Mouse (Mus musculus): ENCODE measurements around the gene Slc30a2.
"Not testable (repeated sequence)": the region's sequence is repeated elsewhere in the genome, so short reads cannot be mapped to it uniquely, and the experiment has no call there.

The Slc30a2 gene

GRCm38 (mm10) chr4:134343071-134344031 is at the start of gene Slc30a2:
TSS of gene Slc30a2 (plus strand) at chr4:134343181.
- peak; percentile 80 to 90 for DNase-seq (ENCODE audit: inconsistent age in 2 of 2, low spot score in 1 of 2)

- no peak for DNase-seq (ENCODE audit: inconsistent age in 2 of 2, low spot score in 1 of 2)
These were observed 49.3 kb upstream of the Slc30a2 start for GRCm38 (mm10) chr4:134293692-134294163.

- DNase-seq (ENCODE audit: inconsistent age in 2 of 2, low spot score in 1 of 2), result not testable (repeated sequence)
These were observed 46.9 kb upstream of the Slc30a2 start for GRCm38 (mm10) chr4:134296096-134296495.

- no peak for DNase-seq (ENCODE audit: inconsistent age in 2 of 2, low spot score in 1 of 2)
These were observed 46.5 kb upstream of the Slc30a2 start for GRCm38 (mm10) chr4:134296523-134296922.

- no peak for DNase-seq (ENCODE audit: inconsistent age in 2 of 2, low spot score in 1 of 2)
These were observed 45.6 kb upstream of the Slc30a2 start for GRCm38 (mm10) chr4:134297369-134297768.

- DNase-seq (ENCODE audit: inconsistent age in 2 of 2, low spot score in 1 of 2), result no peak
These were observed 44.1 kb upstream of the Slc30a2 start for GRCm38 (mm10) chr4:134298626-134299497.

- no peak for DNase-seq (ENCODE audit: inconsistent age in 2 of 2, low spot score in 1 of 2)
These were observed 43.5 kb upstream of the Slc30a2 start for GRCm38 (mm10) chr4:134299498-134299810.

GRCm38 (mm10) chr4:134300316-134300715 is 42.7 kb upstream of the Slc30a2 start:
- DNase-seq (ENCODE audit: inconsistent age in 2 of 2, low spot score in 1 of 2), result peak in 1 of 2 experiments; percentile 44

- no peak for DNase-seq (ENCODE audit: inconsistent age in 2 of 2, low spot score in 1 of 2)
These were observed 40.9 kb upstream of the Slc30a2 start for GRCm38 (mm10) chr4:134302084-134302483.

GRCm38 (mm10) chr4:134306963-134307362 is 36.0 kb upstream of the Slc30a2 start:
- DNase-seq (ENCODE audit: inconsistent age in 2 of 2, low spot score in 1 of 2), result no peak

GRCm38 (mm10) chr4:134307367-134308072 is 35.5 kb upstream of the Slc30a2 start:
- DNase-seq (ENCODE audit: inconsistent age in 2 of 2, low spot score in 1 of 2), result peak; percentile 59 to 73

- DNase-seq (ENCODE audit: inconsistent age in 2 of 2, low spot score in 1 of 2), result no peak
These were observed 32.9 kb upstream of the Slc30a2 start for GRCm38 (mm10) chr4:134310106-134310505.

GRCm38 (mm10) chr4:134310656-134311055 is 32.3 kb upstream of the Slc30a2 start:
- DNase-seq (ENCODE audit: inconsistent age in 2 of 2, low spot score in 1 of 2), result no peak

GRCm38 (mm10) chr4:134311784-134312183 is 31.2 kb upstream of the Slc30a2 start:
- no peak for DNase-seq (ENCODE audit: inconsistent age in 2 of 2, low spot score in 1 of 2)

GRCm38 (mm10) chr4:134312341-134312740 is 30.6 kb upstream of the Slc30a2 start:
- DNase-seq (ENCODE audit: inconsistent age in 2 of 2, low spot score in 1 of 2), result no peak

- no peak for DNase-seq (ENCODE audit: inconsistent age in 2 of 2, low spot score in 1 of 2)
These were observed 30.1 kb upstream of the Slc30a2 start for GRCm38 (mm10) chr4:134312901-134313300.

GRCm38 (mm10) chr4:134314081-134314655 is 28.8 kb upstream of the Slc30a2 start:
- DNase-seq (ENCODE audit: inconsistent age in 2 of 2, low spot score in 1 of 2), result no peak

- DNase-seq (ENCODE audit: inconsistent age in 2 of 2, low spot score in 1 of 2), result no peak
These were observed 28.1 kb upstream of the Slc30a2 start, which contains the start of gene Trim63 for GRCm38 (mm10) chr4:134314876-134315275. TSS of gene Trim63 (plus strand) at chr4:134315120.

GRCm38 (mm10) chr4:134315470-134315869 is 27.5 kb upstream of the Slc30a2 start:
- DNase-seq (ENCODE audit: inconsistent age in 2 of 2, low spot score in 1 of 2), result no peak

- no peak for DNase-seq (ENCODE audit: inconsistent age in 2 of 2, low spot score in 1 of 2)
These were observed 26.6 kb upstream of the Slc30a2 start for GRCm38 (mm10) chr4:134316390-134316789.
